Mouse (Mus musculus) hindbrain, embryonic 13.5 days (tissue): Measurements from ENCODE around the gene Tpp1. TPM values are rescaled to one million over a fixed set of nuclear protein-coding genes. Genes with fewer than 3 reads are reported as not detected.

Experiments
- ATAC-seq: fragments of 200-750 bp; cut with Nextera tagmentation; 2 replicates; pipeline ENCODE4 v1.8.0; 2017; ENCODE audit warnings: moderate TSS enrichment; ENCODE audit not compliant: low FRiP score
- H3K27ac ChIP-seq: fragments of 300-500 bp; sonication (generic); 2 replicates; pipeline ENCODE4 v1.5.1; 2015; ENCODE audit warnings: inconsistent platforms, mild to moderate bottlenecking, moderate library complexity
- H3K27me3 ChIP-seq: fragments of 300-500 bp; sonication (generic); 2 replicates; pipeline ENCODE4 v1.6.1; 2015; ENCODE audit warnings: mild to moderate bottlenecking, inconsistent platforms
- H3K36me3 ChIP-seq: fragments of 300-500 bp; sonication (generic); 2 replicates; pipeline ENCODE4 v1.6.1; 2015; ENCODE audit warnings: mild to moderate bottlenecking, inconsistent platforms
- H3K4me1 ChIP-seq: fragments of 300-500 bp; sonication (generic); replicated peaks from 2 replicates; pipeline ENCODE4 v1.6.1; 2015; ENCODE audit warnings: inconsistent platforms
- H3K4me2 ChIP-seq: fragments of 300-500 bp; sonication (generic); 2 replicates; pipeline ENCODE4 v1.6.1; 2015; ENCODE audit warnings: inconsistent platforms, mild to moderate bottlenecking, moderate library complexity
- H3K4me3 ChIP-seq: fragments of 300-500 bp; sonication (generic); 2 replicates; pipeline ENCODE4 v1.5.1; 2015; ENCODE audit warnings: mild to moderate bottlenecking, inconsistent platforms
- H3K9ac ChIP-seq: fragments of 300-500 bp; sonication (generic); 2 replicates; pipeline ENCODE4 v1.6.1; 2015; ENCODE audit warnings: mild to moderate bottlenecking, inconsistent platforms
- H3K9me3 ChIP-seq: fragments of 300-500 bp; sonication (generic); 2 replicates; pipeline ENCODE4 v1.6.1; 2016; ENCODE audit warnings: inconsistent platforms
- WGBS: fragments of 180-500 bp; shearing (Covaris S2); methylation state at CpG from one replicate; pipeline ENCODE4 v1.1.7; 2015; 5-methylcytosine and 5-hydroxymethylcytosine counted together
- polyA plus RNA-seq: library from polyadenylated mRNA; unstranded; fragments of >200 nt; fragmentation: Nextera tagmentation; extraction: Ambion mirVana; gene quantifications from 2 replicates; pipeline ENCODE4 v1.2.1, GENCODE M21; 2015

Gene Tpp1
- polyA plus RNA-seq, 1 experiment from 2014 or later: 46.8 TPM

DNA sequence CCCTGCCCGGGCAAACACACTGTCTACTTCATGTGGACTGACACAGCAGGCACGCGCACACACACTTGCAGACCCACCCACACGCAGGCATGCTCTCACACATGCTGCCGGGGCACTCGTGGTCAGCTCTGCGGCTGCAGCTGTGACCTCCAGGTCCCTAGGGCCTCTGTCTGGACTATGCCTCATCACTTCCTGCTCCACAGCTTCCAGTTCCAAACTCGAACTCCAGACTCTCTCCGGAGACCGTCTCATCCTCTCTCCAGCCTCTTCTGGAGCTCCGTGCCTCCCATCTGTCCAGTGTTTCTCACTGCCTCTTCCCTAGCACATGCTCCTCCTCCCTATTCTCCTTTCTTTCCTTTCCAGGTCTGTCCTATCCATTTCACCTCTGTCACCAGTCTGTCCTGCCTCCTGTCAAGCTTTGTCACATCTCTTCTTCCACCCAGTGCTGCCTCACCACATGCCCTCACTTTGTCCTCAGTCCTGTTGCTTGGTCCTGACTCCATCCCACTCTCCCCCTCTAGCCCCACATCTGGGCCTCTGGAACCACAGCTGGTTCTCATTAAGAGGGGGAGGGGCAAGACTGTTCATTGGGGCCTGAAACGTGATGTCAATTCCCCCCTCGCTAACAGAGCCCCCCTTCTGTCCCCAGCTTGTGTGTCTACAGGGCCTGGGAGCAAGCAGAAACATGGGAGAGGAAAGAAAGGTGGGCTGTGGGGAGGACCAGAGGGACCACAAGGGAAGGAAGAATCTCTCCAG is 25.9 kb upstream of the Tpp1 start:
- Histone ChIP-seq H3K27ac (peak overlapping the region; percentile 72), H3K9ac (peak overlapping the region; percentile 66), H3K36me3 (peaks cover 69% of the 10 kb centered on the region), H3K9me3 (no peaks in the 10 kb centered on the region), H3K4me2 (peak overlapping the region; percentile 43), H3K27me3 (no peaks in the 10 kb centered on the region), H3K4me3 (peak overlapping the region; percentile 14; the same call in 1 of the 2 replicates), H3K4me1 (peaks cover 87% of the 10 kb centered on the region)
- 44% methylated on average over 13 of the region's 13 CpGs for WGBS
- peak; percentile 43 for ATAC-seq

DNA sequence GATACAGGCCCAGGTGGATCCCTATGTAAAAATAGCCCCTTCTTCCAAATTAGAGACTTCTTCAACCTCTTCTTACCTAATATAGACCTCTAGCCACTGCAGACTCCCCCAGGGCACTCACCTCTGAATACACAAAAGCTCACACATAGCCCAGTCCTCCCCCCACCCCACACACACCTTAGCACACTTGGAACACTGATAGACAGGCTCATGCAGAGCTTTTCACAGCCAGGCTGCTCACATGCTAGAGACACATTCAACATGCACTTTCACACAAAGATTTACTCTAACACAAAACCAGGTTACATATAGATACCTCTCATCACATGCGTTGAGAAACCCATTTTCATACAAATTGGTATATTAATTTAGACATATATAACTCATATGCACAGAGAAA is 25.3 kb upstream of the Tpp1 start:
- H3K4me2 ChIP-seq: peak overlapping the region; percentile 43
- H3K27ac ChIP-seq: no peak overlapping the region
- ATAC-seq: no peak

GRCm38 (mm10) chr7:105776026-105776425 is 24.0 kb upstream of the Tpp1 start:
- WGBS: 91% methylated on average over 2 of the region's 2 CpGs

More for the DNA sequence above, 25.3 kb upstream of the Tpp1 start:
- Histone ChIP-seq H3K4me1 (peaks cover 81% of the 10 kb centered on the region), H3K9ac (no peak overlapping the region), H3K36me3 (peaks cover 69% of the 10 kb centered on the region), H3K27me3 (no peaks in the 10 kb centered on the region), H3K4me3 (no peak overlapping the region), H3K9me3 (no peaks in the 10 kb centered on the region)
- 78% methylated on average over 1 of the region's 1 CpGs for WGBS

GRCm38 (mm10) chr7:105774661-105775060 is 22.6 kb upstream of the Tpp1 start:
- Histone ChIP-seq H3K27me3 (no peaks in the 10 kb centered on the region), H3K4me2 (no peak overlapping the region), H3K9ac (no peak overlapping the region), H3K27ac (peak overlapping the region; percentile 19; the same call in 1 of the 2 replicates), H3K9me3 (no peaks in the 10 kb centered on the region), H3K4me3 (no peak overlapping the region), H3K36me3 (peaks cover 68% of the 10 kb centered on the region), H3K4me1 (peaks cover 82% of the 10 kb centered on the region)
- WGBS: 49% methylated on average over 8 of the region's 8 CpGs
- ATAC-seq: no peak

More at GRCm38 (mm10) chr7:105776026-105776425, 24.0 kb upstream of the Tpp1 start:
- Histone ChIP-seq H3K9ac (no peak overlapping the region), H3K9me3 (no peaks in the 10 kb centered on the region), H3K4me1 (peaks cover 82% of the 10 kb centered on the region), H3K27ac (no peak overlapping the region), H3K4me2 (no peak overlapping the region), H3K27me3 (no peaks in the 10 kb centered on the region), H3K36me3 (peaks cover 69% of the 10 kb centered on the region), H3K4me3 (no peak overlapping the region)
- no peak for ATAC-seq

- H3K9me3 ChIP-seq: no peaks in the 10 kb centered on the region
- H3K36me3 ChIP-seq: peaks cover 69% of the 10 kb centered on the region
- H3K4me2 ChIP-seq: no peak overlapping the region
- H3K4me3 ChIP-seq: no peak overlapping the region
- H3K27ac ChIP-seq: no peak overlapping the region
- ATAC-seq: no peak
- H3K4me1 ChIP-seq: peaks cover 81% of the 10 kb centered on the region
- no peaks in the 10 kb centered on the region for H3K27me3 ChIP-seq
- 83% methylated on average over 5 of the region's 5 CpGs for WGBS
- no peak overlapping the region for H3K9ac ChIP-seq
Observed at GRCm38 (mm10) chr7:105773041-105773440, 21.0 kb upstream of the Tpp1 start.

DNA sequence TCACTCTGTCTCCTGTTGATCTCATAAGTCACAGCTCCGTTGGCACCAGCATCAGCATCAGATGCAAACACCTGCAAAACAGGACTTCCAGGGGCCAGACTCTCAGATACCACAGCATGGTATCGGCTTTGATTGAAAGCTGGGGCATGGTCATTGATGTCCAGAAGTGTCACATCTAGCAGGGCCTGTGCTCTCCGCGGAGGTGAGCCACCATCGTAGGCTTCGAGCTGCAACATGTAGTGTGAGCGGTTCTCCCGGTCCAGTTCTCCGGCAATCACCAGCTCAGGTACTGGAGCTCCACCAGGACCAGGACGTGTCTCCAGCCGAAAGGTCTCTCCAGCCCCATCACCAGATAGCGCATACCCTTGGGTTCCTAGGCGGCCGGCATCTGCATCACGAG is 20.3 kb upstream of the Tpp1 start:
- Histone ChIP-seq H3K4me1 (peaks cover 81% of the 10 kb centered on the region), H3K9me3 (no peaks in the 10 kb centered on the region), H3K4me2 (no peak overlapping the region), H3K27me3 (no peaks in the 10 kb centered on the region), H3K36me3 (peaks cover 72% of the 10 kb centered on the region), H3K9ac (no peak overlapping the region), H3K4me3 (no peak overlapping the region), H3K27ac (no peak overlapping the region)
- no peak for ATAC-seq
- 96% methylated on average over 15 of the region's 15 CpGs for WGBS

DNA sequence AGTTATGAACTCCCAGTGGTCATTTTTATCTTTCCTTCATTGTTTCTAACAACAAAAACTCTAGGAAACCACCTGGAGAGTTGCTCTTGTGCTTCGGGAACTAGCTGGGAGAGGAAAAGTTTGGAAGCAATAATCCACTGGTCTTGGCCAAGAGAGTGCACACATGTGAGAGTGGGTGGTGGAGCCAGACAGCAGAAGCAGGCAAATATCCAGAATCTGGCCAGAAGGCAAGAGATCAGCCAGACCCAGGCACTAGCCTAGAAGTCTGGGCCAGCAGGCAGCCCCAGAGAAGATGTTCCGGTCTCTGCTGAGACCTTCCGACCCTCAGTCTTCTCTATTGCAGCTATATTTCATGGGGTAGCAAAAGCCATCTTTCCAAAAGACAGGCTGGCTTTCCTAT is 17.9 kb upstream of the Tpp1 start:
- no peak overlapping the region for H3K4me2 ChIP-seq
- no peak for ATAC-seq
- no peak overlapping the region for H3K4me3 ChIP-seq
- no peaks in the 10 kb centered on the region for H3K9me3 ChIP-seq
- H3K9ac ChIP-seq: no peak overlapping the region
- peaks cover 73% of the 10 kb centered on the region for H3K4me1 ChIP-seq
- peaks cover 9% of the 10 kb centered on the region for H3K27me3 ChIP-seq
- WGBS: 81% methylated on average over 3 of the region's 3 CpGs
- peaks cover 77% of the 10 kb centered on the region for H3K36me3 ChIP-seq
- no peak overlapping the region for H3K27ac ChIP-seq

- peaks cover 23% of the 10 kb centered on the region for H3K27me3 ChIP-seq
- H3K4me2 ChIP-seq: peak overlapping the region; percentile 34
- H3K4me1 ChIP-seq: peaks cover 58% of the 10 kb centered on the region
- H3K4me3 ChIP-seq: no peak overlapping the region
- H3K9ac ChIP-seq: peak overlapping the region; percentile 44
- peaks cover 90% of the 10 kb centered on the region for H3K36me3 ChIP-seq
- WGBS: 7% methylated on average over 6 of the region's 6 CpGs
- peak; percentile 65 for ATAC-seq
- no peaks in the 10 kb centered on the region for H3K9me3 ChIP-seq
- peak overlapping the region; percentile 53; the same call in 1 of the 2 replicates for H3K27ac ChIP-seq
Observed at GRCm38 (mm10) chr7:105767729-105768165, 15.7 kb upstream of the Tpp1 start.

- 83% methylated on average over 11 of the region's 11 CpGs for WGBS
- peaks cover 23% of the 10 kb centered on the region for H3K27me3 ChIP-seq
- peaks cover 37% of the 10 kb centered on the region for H3K4me1 ChIP-seq
- no peak overlapping the region for H3K9ac ChIP-seq
- no peak overlapping the region for H3K4me3 ChIP-seq
- ATAC-seq: no peak
- no peak overlapping the region for H3K27ac ChIP-seq
- no peaks in the 10 kb centered on the region for H3K9me3 ChIP-seq
- H3K4me2 ChIP-seq: no peak overlapping the region
- peaks cover 85% of the 10 kb centered on the region for H3K36me3 ChIP-seq
Observed at GRCm38 (mm10) chr7:105764331-105764730, 12.3 kb upstream of the Tpp1 start.

DNA sequence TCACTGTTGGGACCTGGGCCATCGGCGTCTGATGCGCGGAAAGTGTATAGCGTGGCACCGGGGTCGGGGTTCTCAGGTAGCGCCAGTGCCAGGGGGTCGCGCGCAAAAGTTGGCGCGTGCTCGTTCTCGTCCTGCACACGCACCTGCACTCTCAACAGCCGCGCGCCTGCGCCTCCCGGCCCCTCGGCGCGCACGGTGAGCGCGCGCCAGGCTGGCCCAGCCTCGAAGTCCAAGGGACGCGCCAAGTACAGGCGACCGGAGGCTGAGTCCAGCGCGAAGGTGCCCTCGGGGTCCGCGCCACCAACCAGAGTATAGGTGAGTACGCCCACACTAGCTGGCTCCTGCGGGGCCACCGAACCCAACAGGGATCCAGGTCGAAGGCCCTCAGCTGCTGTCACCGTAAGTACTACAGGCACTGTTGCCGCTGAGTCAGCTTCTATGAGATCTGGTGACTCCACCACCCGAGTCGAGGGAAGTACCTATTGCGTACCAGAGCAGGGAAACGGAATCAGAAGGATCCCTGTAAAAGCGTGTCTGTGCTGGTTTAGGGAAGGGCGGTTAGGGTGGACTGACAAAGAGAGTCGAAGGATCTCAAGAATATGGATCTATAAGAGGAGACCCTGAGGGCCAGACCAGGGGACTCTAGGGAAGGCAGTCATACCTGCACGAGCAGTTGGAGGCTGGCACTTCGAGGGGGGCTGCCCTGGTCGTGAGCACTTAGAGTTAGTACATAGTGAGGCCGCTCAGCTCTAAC is 10.7 kb upstream of the Tpp1 start:
- H3K9me3 ChIP-seq: no peaks in the 10 kb centered on the region
- H3K4me1 ChIP-seq: peaks cover 21% of the 10 kb centered on the region
- ATAC-seq: 0 out of 2 replicates have a peak, but pooled peaks have one; percentile 4
- no peak overlapping the region for H3K27ac ChIP-seq
- H3K4me2 ChIP-seq: peak overlapping the region; percentile 21; the same call in 1 of the 2 replicates
- H3K36me3 ChIP-seq: peaks cover 87% of the 10 kb centered on the region
- H3K4me3 ChIP-seq: no peak overlapping the region; the same call in 1 of the 2 replicates
- 22% methylated on average over 55 of the region's 55 CpGs for WGBS
- no peak overlapping the region for H3K9ac ChIP-seq
- peaks cover 23% of the 10 kb centered on the region for H3K27me3 ChIP-seq

- peaks cover 23% of the 10 kb centered on the region for H3K27me3 ChIP-seq
- no peak overlapping the region for H3K27ac ChIP-seq
- peaks cover 90% of the 10 kb centered on the region for H3K36me3 ChIP-seq
- H3K9ac ChIP-seq: no peak overlapping the region
- peak overlapping the region; percentile 21; the same call in 1 of the 2 replicates for H3K4me2 ChIP-seq
- no peaks in the 10 kb centered on the region for H3K9me3 ChIP-seq
- H3K4me3 ChIP-seq: no peak overlapping the region
- ATAC-seq: no peak
- 19% methylated on average over 51 of the region's 51 CpGs for WGBS
- peaks cover 15% of the 10 kb centered on the region for H3K4me1 ChIP-seq
Observed at GRCm38 (mm10) chr7:105761813-105762484, 9.9 kb upstream of the Tpp1 start.

DNA sequence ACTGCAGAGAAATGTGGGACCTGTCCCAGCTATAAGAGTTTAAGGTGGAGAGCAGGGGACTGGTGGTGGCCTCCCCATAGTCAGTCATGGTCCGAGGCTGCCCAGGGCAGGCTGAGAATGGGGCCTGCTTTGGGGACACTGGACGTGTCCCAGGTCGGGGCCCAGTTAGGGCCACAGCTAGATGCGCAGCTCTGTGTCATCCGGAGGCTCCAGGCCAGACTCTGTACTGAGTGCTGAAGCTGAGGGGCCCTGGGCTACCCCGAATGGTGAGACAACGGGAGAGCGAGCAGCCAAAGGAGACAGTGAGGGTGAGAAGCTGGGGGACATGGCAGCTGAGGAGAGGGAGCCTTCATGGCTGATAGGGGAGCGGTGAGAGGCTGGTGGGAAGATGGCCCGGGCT is 1.2 kb upstream of the Tpp1 start:
- no peaks in the 10 kb centered on the region for H3K27me3 ChIP-seq
- H3K9me3 ChIP-seq: no peaks in the 10 kb centered on the region
- no peak overlapping the region for H3K9ac ChIP-seq
- H3K27ac ChIP-seq: no peak overlapping the region
- ATAC-seq: 0 out of 2 replicates have a peak, but pooled peaks have one; percentile 2
- 91% methylated on average over 10 of the region's 10 CpGs for WGBS
- H3K4me1 ChIP-seq: peaks cover 22% of the 10 kb centered on the region
- H3K4me3 ChIP-seq: no peak overlapping the region
- no peak overlapping the region for H3K4me2 ChIP-seq
- H3K36me3 ChIP-seq: peaks cover 76% of the 10 kb centered on the region
